Mouse (Mus musculus): ENCODE data around the gene Uimc1. TPM values are rescaled to one million over a fixed set of nuclear protein-coding genes. Genes with fewer than 3 reads are reported as not detected.
A peak's percentile ranks its signal among the peaks of the same experiment; 100 is the strongest.

The Uimc1 gene
- total and polyA plus RNA-seq, 2 experiments from 2014 or later = 3.9 to 12.1 TPM

GRCm38 (mm10) chr13:55058042-55058441 lies 42.1 kb downstream of the Uimc1 start:
- 100% methylated on average over 2 of the region's 2 CpGs for WGBS
- peak; percentile 50 for TF ChIP-seq CTCF (IDR thresholded peaks at IDR 0.05; ENCODE audit: low read depth)
- H3K27me3 ChIP-seq (ENCODE audit: insufficient read depth, low read length) = no peaks in the 10 kb centered on the region
- H3K4me2 ChIP-seq (ENCODE audit: low read depth, low read length) = no peak overlapping the region
- H3K9me3 ChIP-seq (ENCODE audit: low read length) = no peaks in the 10 kb centered on the region
- ATAC-seq (no peak), DNase-seq (ENCODE audit: low spot score) (no peak)
- H3K9ac ChIP-seq (replicated peaks; ENCODE audit: low read length) = no peak overlapping the region
- H3K4me1 ChIP-seq (ENCODE audit: insufficient read depth, low read length) = no peaks in the 10 kb centered on the region
- H3K27ac ChIP-seq = no peak overlapping the region
- H3K36me3 ChIP-seq (ENCODE audit: insufficient read depth, low read length) = no peaks in the 10 kb centered on the region
- H3K4me3 ChIP-seq (ENCODE audit: low read length) = no peak overlapping the region

GRCm38 (mm10) chr13:55047706-55048105 lies 52.4 kb downstream of the Uimc1 start:
- Histone ChIP-seq H3K4me3 (ENCODE audit: low read length) (no peak overlapping the region), H3K27ac (no peak overlapping the region), H3K36me3 (ENCODE audit: insufficient read depth, low read length) (peaks cover 4% of the 10 kb centered on the region; the same call in 1 of the 2 replicates), H3K9ac (replicated peaks; ENCODE audit: low read length) (no peak overlapping the region), H3K9me3 (ENCODE audit: low read length) (no peaks in the 10 kb centered on the region), H3K4me2 (ENCODE audit: low read depth, low read length) (no peak overlapping the region), H3K27me3 (ENCODE audit: insufficient read depth, low read length) (no peaks in the 10 kb centered on the region), H3K4me1 (ENCODE audit: insufficient read depth, low read length) (no peaks in the 10 kb centered on the region)
- DNase-seq (ENCODE audit: low spot score) = no peak
- no peak for ATAC-seq
- WGBS = 32% methylated on average over 3 of the region's 3 CpGs
- TF ChIP-seq CTCF (IDR thresholded peaks at IDR 0.05; ENCODE audit: low read depth) = no peak

GRCm38 (mm10) chr13:55040016-55040415 lies 60.1 kb downstream of the Uimc1 start:
- Histone ChIP-seq H3K27ac (no peak overlapping the region), H3K9me3 (ENCODE audit: low read length) (no peaks in the 10 kb centered on the region), H3K4me3 (ENCODE audit: low read length) (no peak overlapping the region), H3K9ac (replicated peaks; ENCODE audit: low read length) (no peak overlapping the region), H3K4me1 (ENCODE audit: insufficient read depth, low read length) (no peaks in the 10 kb centered on the region), H3K27me3 (ENCODE audit: insufficient read depth, low read length) (no peaks in the 10 kb centered on the region), H3K36me3 (ENCODE audit: insufficient read depth, low read length) (no peaks in the 10 kb centered on the region), H3K4me2 (ENCODE audit: low read depth, low read length) (no peak overlapping the region)
- TF ChIP-seq CTCF (IDR thresholded peaks at IDR 0.05; ENCODE audit: low read depth) = no peak
- no peak for DNase-seq (ENCODE audit: low spot score)
- 98% methylated on average over 2 of the region's 2 CpGs for WGBS
- no peak for ATAC-seq

- TF ChIP-seq CTCF (IDR thresholded peaks at IDR 0.05; ENCODE audit: low read depth) = no peak
- Histone ChIP-seq H3K36me3 (ENCODE audit: insufficient read depth, low read length) (no peaks in the 10 kb centered on the region), H3K9ac (replicated peaks; ENCODE audit: low read length) (no peak overlapping the region), H3K9me3 (ENCODE audit: low read length) (no peaks in the 10 kb centered on the region), H3K4me1 (ENCODE audit: insufficient read depth, low read length) (no peaks in the 10 kb centered on the region), H3K4me3 (ENCODE audit: low read length) (no peak overlapping the region), H3K27ac (no peak overlapping the region), H3K27me3 (ENCODE audit: insufficient read depth, low read length) (no peaks in the 10 kb centered on the region), H3K4me2 (ENCODE audit: low read depth, low read length) (no peak overlapping the region)
- DNase-seq (ENCODE audit: low spot score) (no peak), ATAC-seq (no peak)
- WGBS = 90% methylated on average over 2 of the region's 2 CpGs
These were observed 75.9 kb downstream of the Uimc1 start for GRCm38 (mm10) chr13:55024215-55024614.

- Histone ChIP-seq H3K4me3 (ENCODE audit: low read length) (no peak overlapping the region), H3K27me3 (ENCODE audit: insufficient read depth, low read length) (no peaks in the 10 kb centered on the region), H3K36me3 (ENCODE audit: insufficient read depth, low read length) (no peaks in the 10 kb centered on the region), H3K9ac (replicated peaks; ENCODE audit: low read length) (no peak overlapping the region), H3K27ac (no peak overlapping the region), H3K4me2 (ENCODE audit: low read depth, low read length) (no peak overlapping the region), H3K4me1 (ENCODE audit: insufficient read depth, low read length) (no peaks in the 10 kb centered on the region), H3K9me3 (ENCODE audit: low read length) (no peaks in the 10 kb centered on the region)
- ATAC-seq = no peak
- 67% methylated on average over 9 of the region's 9 CpGs for WGBS
- DNase-seq (ENCODE audit: low spot score) = no peak
- TF ChIP-seq CTCF (IDR thresholded peaks at IDR 0.05; ENCODE audit: low read depth) = no peak
These were observed 77.4 kb downstream of the Uimc1 start for GRCm38 (mm10) chr13:55022715-55023114.

- H3K9ac ChIP-seq (replicated peaks; ENCODE audit: low read length) = no peak overlapping the region
- DNase-seq (ENCODE audit: low spot score) (no peak), ATAC-seq (no peak)
- H3K27ac ChIP-seq = no peak overlapping the region
- no peaks in the 10 kb centered on the region for H3K36me3 ChIP-seq (ENCODE audit: insufficient read depth, low read length)
- TF ChIP-seq CTCF (IDR thresholded peaks at IDR 0.05; ENCODE audit: low read depth) = no peak
- H3K9me3 ChIP-seq (ENCODE audit: low read length) = no peaks in the 10 kb centered on the region
- WGBS = 33% methylated on average over 4 of the region's 4 CpGs
- H3K4me1 ChIP-seq (ENCODE audit: insufficient read depth, low read length) = no peaks in the 10 kb centered on the region
- H3K4me3 ChIP-seq (ENCODE audit: low read length) = no peak overlapping the region
- no peak overlapping the region for H3K4me2 ChIP-seq (ENCODE audit: low read depth, low read length)
- H3K27me3 ChIP-seq (ENCODE audit: insufficient read depth, low read length) = no peaks in the 10 kb centered on the region
These were observed 77.8 kb downstream of the Uimc1 start for GRCm38 (mm10) chr13:55022256-55022655.

GRCm38 (mm10) chr13:55021194-55021779 lies 78.8 kb downstream of the Uimc1 start, which contains the start of gene Hk3:
Hk3 (minus strand) TSS chr13:55021385.
- H3K9ac ChIP-seq (replicated peaks; ENCODE audit: low read length) = no peak within 1 kb of the TSS
- H3K4me1 ChIP-seq (ENCODE audit: insufficient read depth, low read length) = no peaks in the 10 kb centered on the region
- DNase-seq (ENCODE audit: low spot score) (no peak), ATAC-seq (no peak)
- no peak within 1 kb of the TSS for H3K4me3 ChIP-seq (ENCODE audit: low read length)
- no peaks in the 10 kb centered on the region for H3K9me3 ChIP-seq (ENCODE audit: low read length)
- H3K27ac ChIP-seq = no peak within 1 kb of the TSS
- no peak within 1 kb of the TSS for H3K4me2 ChIP-seq (ENCODE audit: low read depth, low read length)
- no peaks in the 10 kb centered on the region for H3K27me3 ChIP-seq (ENCODE audit: insufficient read depth, low read length)
- H3K36me3 ChIP-seq (ENCODE audit: insufficient read depth, low read length) = no peaks in the 10 kb centered on the region
- no peak for TF ChIP-seq CTCF (IDR thresholded peaks at IDR 0.05; ENCODE audit: low read depth)
- WGBS = 87% methylated on average over 13 of the region's 13 CpGs
